ENCODE assay signal across 10 mouse cellular contexts in genomic region chr4:150059841-150060468, GRCm38 (mm10). TPM values are rescaled to one million over a fixed set of nuclear protein-coding genes. Genes with fewer than 3 reads are reported as not detected.
A peak's percentile ranks its signal among the peaks of the same experiment; 100 is the strongest.
DNase-seq lines count a peak whose midpoint lies in the region; ATAC-seq and TF ChIP-seq lines count a peak whose summit lies in the region.
"Had no signal": no experiment of that assay in that cellular context is flagged by ENCODE, and none has a peak within 500 bp of the region (broad histone marks: within the 10 kb centered on the region; RNA-seq: fewer than 3 reads in every experiment).

No protein-coding gene starts in this region.

- H3K9me3 ChIP-seq in heart, embryonic 13.5 days: no peaks in the 10 kb centered on the region
- H3K9me3 ChIP-seq in heart, embryonic 12.5 days (replicated peaks): peaks cover 3% of the 10 kb centered on the region; the same call in 1 of the 2 replicates
- H3K9me3 ChIP-seq in limb, embryonic 10.5 days (replicated peaks): no peaks in the 10 kb centered on the region
- no peaks in the 10 kb centered on the region for H3K9me3 ChIP-seq in stomach, postnatal 0 days (ENCODE audit: control insufficient read depth, low read length)
- H3K9me3 ChIP-seq: neural tube, embryonic 12.5 days had no signal

- H3K36me3 ChIP-seq in heart, embryonic 13.5 days: peaks cover 8% of the 10 kb centered on the region; the same call in 1 of the 2 replicates
- peaks cover 12% of the 10 kb centered on the region for H3K36me3 ChIP-seq in heart, embryonic 12.5 days
- no peaks in the 10 kb centered on the region for H3K36me3 ChIP-seq in spleen, adult 2 months (ENCODE audit: control insufficient read depth, insufficient read depth, low read length)
- no peaks in the 10 kb centered on the region for H3K36me3 ChIP-seq in limb, embryonic 10.5 days
- no peaks in the 10 kb centered on the region for H3K36me3 ChIP-seq in stomach, postnatal 0 days (ENCODE audit: control insufficient read depth, insufficient read depth, low read length)
- H3K36me3 ChIP-seq: neural tube, embryonic 12.5 days had no signal

- TF ChIP-seq POLR2A in spleen, adult 2 months (IDR thresholded peaks at IDR 0.05; ENCODE audit: low read depth, low read length): no peak
- TF ChIP-seq POLR2A in cerebellum, adult 2 months (IDR thresholded peaks at IDR 0.05; ENCODE audit: borderline replicate concordance, insufficient read depth, low read length): no peak

- peaks cover 4% of the 10 kb centered on the region; the same call in 1 of the 2 replicates for H3K27me3 ChIP-seq in heart, embryonic 13.5 days (replicated peaks)
- peaks cover 20% of the 10 kb centered on the region; the same call in 1 of the 2 replicates for H3K27me3 ChIP-seq in heart, embryonic 12.5 days (replicated peaks)
- H3K27me3 ChIP-seq in spleen, adult 2 months (ENCODE audit: control insufficient read depth, insufficient read depth, low read length): no peaks in the 10 kb centered on the region
- peaks cover 9% of the 10 kb centered on the region; the same call in 1 of the 2 replicates for H3K27me3 ChIP-seq in limb, embryonic 10.5 days (ENCODE audit: low read depth, poor library complexity, severe bottlenecking)
- no peaks in the 10 kb centered on the region for H3K27me3 ChIP-seq in stomach, postnatal 0 days (ENCODE audit: control insufficient read depth, insufficient read depth, low read length)
- H3K27me3 ChIP-seq in cerebellum, adult 2 months (ENCODE audit: control insufficient read depth, insufficient read depth, low read length): no peaks in the 10 kb centered on the region

- TF ChIP-seq EP300 in stomach, postnatal 0 days (optimal IDR thresholded peaks at IDR 0.05): no peak

- H3K4me1 ChIP-seq in heart, embryonic 13.5 days: 0 out of 2 replicates have a peak, but pooled peaks cover 15% of the 10 kb centered on the region
- H3K4me1 ChIP-seq in heart, embryonic 12.5 days (replicated peaks): peaks cover 6% of the 10 kb centered on the region
- H3K4me1 ChIP-seq in spleen, adult 2 months (ENCODE audit: control insufficient read depth, insufficient read depth, insufficient read length): peaks cover 16% of the 10 kb centered on the region; the same call in 1 of the 2 replicates
- H3K4me1 ChIP-seq in limb, embryonic 10.5 days: peaks cover 17% of the 10 kb centered on the region
- peaks cover 5% of the 10 kb centered on the region; the same call in 1 of the 2 replicates for H3K4me1 ChIP-seq in stomach, postnatal 0 days (replicated peaks; ENCODE audit: control insufficient read depth, insufficient read depth)
- H3K4me1 ChIP-seq in cerebellum, adult 2 months (ENCODE audit: control insufficient read depth, insufficient read depth, low read length): no peaks in the 10 kb centered on the region
- H3K4me1 ChIP-seq: neural tube, embryonic 12.5 days had no signal

- no peak for ATAC-seq in heart, embryonic 13.5 days (ENCODE audit: extremely low read depth, insufficient number of reproducible peaks, low FRiP score, low TSS enrichment)
- ATAC-seq in heart, embryonic 12.5 days (ENCODE audit: insufficient number of reproducible peaks, low FRiP score): no peak
- no peak for ATAC-seq in stomach, postnatal 0 days (ENCODE audit: low FRiP score, low TSS enrichment)
- ATAC-seq: CD4-positive, CD25-positive, alpha-beta regulatory T cell, adult 4 months had no signal

- H3K4me2 ChIP-seq in heart, embryonic 13.5 days: no peak overlapping the region
- no peak overlapping the region for H3K4me2 ChIP-seq in heart, embryonic 12.5 days
- H3K4me2 ChIP-seq in stomach, postnatal 0 days (replicated peaks; ENCODE audit: low read depth): no peak overlapping the region
- H3K4me2 ChIP-seq: neural tube, embryonic 12.5 days had no signal

- 0 out of 2 replicates have a peak overlapping the region, but pooled peaks have one; percentile 10 for H3K9ac ChIP-seq in heart, embryonic 13.5 days
- H3K9ac ChIP-seq in heart, embryonic 12.5 days: no peak overlapping the region
- no peak overlapping the region for H3K9ac ChIP-seq in stomach, postnatal 0 days (ENCODE audit: low read length)
- H3K9ac ChIP-seq: neural tube, embryonic 12.5 days had no signal

- H3K27ac ChIP-seq in heart, embryonic 13.5 days (replicated peaks): no peak overlapping the region
- no peak overlapping the region for H3K27ac ChIP-seq in heart, embryonic 12.5 days (ENCODE audit: poor library complexity, severe bottlenecking)
- H3K27ac ChIP-seq in spleen, adult 2 months (ENCODE audit: insufficient read depth, low read length): peak overlapping the region; percentile 2; the same call in 1 of the 2 replicates
- peak overlapping the region; percentile 36; the same call in 1 of the 2 replicates for H3K27ac ChIP-seq in limb, embryonic 10.5 days
- H3K27ac ChIP-seq in stomach, postnatal 0 days (replicated peaks): peak overlapping the region; percentile 81
- H3K27ac ChIP-seq in cerebellum, adult 2 months (ENCODE audit: insufficient read depth, low read length): no peak overlapping the region
- H3K27ac ChIP-seq: neural tube, embryonic 12.5 days had no signal

- no peak overlapping the region for H3K4me3 ChIP-seq in heart, embryonic 13.5 days
- no peak overlapping the region for H3K4me3 ChIP-seq in heart, embryonic 12.5 days
- H3K4me3 ChIP-seq in spleen, adult 2 months (ENCODE audit: extremely low read depth, insufficient read depth, insufficient read length): no peak overlapping the region
- no peak overlapping the region for H3K4me3 ChIP-seq in limb, embryonic 10.5 days
- no peak overlapping the region for H3K4me3 ChIP-seq in stomach, postnatal 0 days (ENCODE audit: low read depth, low read length)
- H3K4me3 ChIP-seq in cerebellum, adult 2 months (replicated peaks; ENCODE audit: insufficient read depth, low read depth, low read length): no peak overlapping the region
- H3K4me3 ChIP-seq: neural tube, embryonic 12.5 days had no signal

- 74% methylated on average over 9 of the region's 9 CpGs for WGBS in heart, embryonic 13.5 days
- WGBS in heart, embryonic 12.5 days: 73% methylated on average over 9 of the region's 9 CpGs
- WGBS in spleen, adult 2 months: 15% methylated on average over 9 of the region's 9 CpGs
- WGBS in limb, embryonic 10.5 days: 64% methylated on average over 9 of the region's 9 CpGs
- WGBS in stomach, postnatal 0 days: 53% methylated on average over 9 of the region's 9 CpGs
- 69% methylated on average over 9 of the region's 9 CpGs for WGBS in cerebellum, adult 2 months

- peak; percentile 23 to 29 for DNase-seq in spleen, adult 2 months (ENCODE audit: low read depth in 1 of 2, low spot score in 2 of 2)
- no peak for DNase-seq in spleen, postnatal 4 days (ENCODE audit: low spot score in 2 of 2)
- DNase-seq in limb, embryonic 10.5 days (ENCODE audit: low spot score): no peak
- DNase-seq in stomach, postnatal 0 days (ENCODE audit: low spot score): peak; percentile 34
- DNase-seq in cerebellum, adult 2 months: no peak
- DNase-seq in gastrocnemius, adult 8-10 months (ENCODE audit: low spot score in 2 of 2): no peak

- TF ChIP-seq CTCF in spleen, adult 2 months (IDR thresholded peaks at IDR 0.05; ENCODE audit: extremely low read depth, insufficient read depth, insufficient read length, insufficient replicate concordance): no peak
- TF ChIP-seq CTCF in stomach, postnatal 0 days (IDR thresholded peaks at IDR 0.05; ENCODE audit: low read depth): no peak
- no peak for TF ChIP-seq CTCF in cerebellum, adult 2 months (IDR thresholded peaks at IDR 0.05; ENCODE audit: borderline replicate concordance, insufficient read depth, low read depth, low read length)

RNA-seq across cellular contexts. Expression of gene Gpr157, which starts 27.2 kb away (rescaled TPM):
- polyA plus RNA-seq in heart, embryonic 13.5 days (2015; fragmentation: Nextera tagmentation; extraction: Ambion mirVana): 2.6 and 2.7 TPM in 2 replicates
- 2.1 and 2.2 TPM in 2 replicates for polyA plus RNA-seq in heart, embryonic 12.5 days (2016; fragmentation: Nextera tagmentation; extraction: Ambion mirVana)
- 4.2 and 5.8 TPM in 2 replicates for polyA plus RNA-seq in spleen, adult 2 months (2012; rRNA removed)
- 0.28 and 0.75 TPM in 2 replicates for polyA plus RNA-seq in limb, embryonic 10.5 days (2016; fragmentation: Nextera tagmentation; extraction: Ambion mirVana)
- 0.55 and 0.75 TPM in 2 replicates for polyA plus RNA-seq in stomach, postnatal 0 days (2015; fragmentation: Nextera tagmentation; extraction: Ambion mirVana)
- 2.9 and 3.1 TPM in 2 replicates for polyA plus RNA-seq in cerebellum, adult 2 months (2012; rRNA removed)
- 10 to 100 TPM; 32.3 to 43.2 (median 36.3) TPM for total RNA-seq in gastrocnemius, adult 8-10 months (2022)

RNA-seq across cellular contexts. Expression of gene H6pd, which starts 51.1 kb away (rescaled TPM):
- polyA plus RNA-seq in heart, embryonic 13.5 days (2015; fragmentation: Nextera tagmentation; extraction: Ambion mirVana): 10.2 and 10.6 TPM in 2 replicates
- polyA plus RNA-seq in heart, embryonic 12.5 days (2016; fragmentation: Nextera tagmentation; extraction: Ambion mirVana): 11.4 and 12.7 TPM in 2 replicates
- polyA plus RNA-seq in spleen, adult 2 months (2012; rRNA removed): 36.1 and 45.6 TPM in 2 replicates
- 4.5 and 5.6 TPM in 2 replicates for polyA plus RNA-seq in limb, embryonic 10.5 days (2016; fragmentation: Nextera tagmentation; extraction: Ambion mirVana)
- polyA plus RNA-seq in stomach, postnatal 0 days (2015; fragmentation: Nextera tagmentation; extraction: Ambion mirVana): 11.8 and 12.3 TPM in 2 replicates
- 11.6 and 14.1 TPM in 2 replicates for polyA plus RNA-seq in cerebellum, adult 2 months (2012; rRNA removed)
- total RNA-seq in gastrocnemius, adult 8-10 months (2022): 10 to 100 TPM; 47.5 to 82.4 (median 65.4) TPM

RNA-seq across cellular contexts. Expression of gene Slc2a5, which starts 59.1 kb away (rescaled TPM):
- 1.1 and 1.9 TPM in 2 replicates for polyA plus RNA-seq in heart, embryonic 13.5 days (2015; fragmentation: Nextera tagmentation; extraction: Ambion mirVana)
- polyA plus RNA-seq in heart, embryonic 12.5 days (2016; fragmentation: Nextera tagmentation; extraction: Ambion mirVana): 1.2 and 1.7 TPM in 2 replicates
- polyA plus RNA-seq in spleen, adult 2 months (2012; rRNA removed): 0.05 and 0.18 TPM in 2 replicates
- polyA plus RNA-seq in limb, embryonic 10.5 days (2016; fragmentation: Nextera tagmentation; extraction: Ambion mirVana): 0.98 and 1.1 TPM in 2 replicates
- 0.76 and 0.80 TPM in 2 replicates for polyA plus RNA-seq in stomach, postnatal 0 days (2015; fragmentation: Nextera tagmentation; extraction: Ambion mirVana)
- 1.7 and 2.2 TPM in 2 replicates for polyA plus RNA-seq in cerebellum, adult 2 months (2012; rRNA removed)
- not detected for total RNA-seq in gastrocnemius, adult 8-10 months (2022)
- polyA plus RNA-seq: CD4-positive, CD25-positive, alpha-beta regulatory T cell, adult 4 months had no signal

Comparison
In these comparisons a context has a peak if more than half of its experiments do, and no peak if none do; other contexts are left out.
1. DNase-seq: peak in spleen, adult 2 months (2 of 2) and stomach, postnatal 0 days (single experiment); none in spleen, postnatal 4 days (0 of 2), limb, embryonic 10.5 days (single experiment), cerebellum, adult 2 months (0 of 2) and gastrocnemius, adult 8-10 months (0 of 2).
2. H3K27ac ChIP-seq: peak in spleen, adult 2 months (single experiment), limb, embryonic 10.5 days (single experiment) and stomach, postnatal 0 days (single experiment); none in heart, embryonic 13.5 days (single experiment), heart, embryonic 12.5 days (single experiment) and cerebellum, adult 2 months (single experiment).